Mouse (Mus musculus) C2C12 (cell line): ENCODE data around the gene Ppcdc.

Source experiments
- CEBPB ChIP-seq: IDR thresholded peaks from one replicate; pipeline ENCODE4 v1.6.1; 2011; ENCODE audit warnings: low read depth, mild to moderate bottlenecking, control low read depth, moderate library complexity
- CTCF ChIP-seq: IDR thresholded peaks from one replicate; pipeline ENCODE4 v1.5.1; 2011; ENCODE audit not compliant: control insufficient read depth, insufficient read depth, insufficient read length
- USF1 ChIP-seq: IDR thresholded peaks from one replicate; pipeline ENCODE4 v1.6.1; 2011; ENCODE audit warnings: low read depth, mild to moderate bottlenecking, control low read depth, moderate library complexity

GRCm38 (mm10) chr9:57402318-57403251 lies 37.3 kb downstream of the Ppcdc start:
- TF ChIP-seq CEBPB (no peak), CTCF (no peak), USF1 (no peak)
